Mouse (Mus musculus): ENCODE measurements at regions not wholly inside any gene's neighbourhood (a gene's known extent, or its start where the extent isn't known, plus 50 kb on each side); places are given as distances from the start of the nearest gene placed in this dataset.

- ATAC-seq (replicated peaks; ENCODE audit: poor library complexity) = no peak
Observed at GRCm38 (mm10) chr17:65193341-65193740, 347.2 kb downstream of the Tmem232 start.

GRCm38 (mm10) chr17:65192432-65193059, 348.0 kb downstream of the Tmem232 start:
- ATAC-seq (replicated peaks; ENCODE audit: poor library complexity) = no peak

- ATAC-seq (replicated peaks; ENCODE audit: poor library complexity) = no peak
Observed at GRCm38 (mm10) chr17:65190839-65191591, 349.6 kb downstream of the Tmem232 start.

GRCm38 (mm10) chr17:65181164-65181563, 345.3 kb upstream of the 4930583I09Rik start:
- ATAC-seq (replicated peaks; ENCODE audit: poor library complexity) = no peak

- ATAC-seq (replicated peaks; ENCODE audit: poor library complexity) = no peak
Observed at GRCm38 (mm10) chr17:65175770-65176169, 339.9 kb upstream of the 4930583I09Rik start.

GRCm38 (mm10) chr17:65174114-65174513, 338.2 kb upstream of the 4930583I09Rik start:
- no peak for ATAC-seq (replicated peaks; ENCODE audit: poor library complexity)

GRCm38 (mm10) chr17:65173236-65173635, 337.4 kb upstream of the 4930583I09Rik start:
- ATAC-seq (replicated peaks; ENCODE audit: poor library complexity) = no peak

- ATAC-seq (replicated peaks; ENCODE audit: poor library complexity) = no peak
Observed at GRCm38 (mm10) chr17:65170691-65171090, 334.8 kb upstream of the 4930583I09Rik start.

GRCm38 (mm10) chr17:65169981-65170617, 334.2 kb upstream of the 4930583I09Rik start:
- no peak for ATAC-seq (replicated peaks; ENCODE audit: poor library complexity)

GRCm38 (mm10) chr17:65146376-65146775, 310.5 kb upstream of the 4930583I09Rik start:
- ATAC-seq (replicated peaks; ENCODE audit: poor library complexity) = no peak

- ATAC-seq (replicated peaks; ENCODE audit: poor library complexity) = no peak
Observed at GRCm38 (mm10) chr17:65114651-65115050, 278.8 kb upstream of the 4930583I09Rik start.

GRCm38 (mm10) chr17:65113121-65113520, 277.2 kb upstream of the 4930583I09Rik start:
- ATAC-seq (replicated peaks; ENCODE audit: poor library complexity) = no peak

- no peak for ATAC-seq (replicated peaks; ENCODE audit: poor library complexity)
Observed at GRCm38 (mm10) chr17:65105622-65106021, 269.8 kb upstream of the 4930583I09Rik start.

- no peak for ATAC-seq (replicated peaks; ENCODE audit: poor library complexity)
Observed at GRCm38 (mm10) chr17:65101157-65101556, 265.3 kb upstream of the 4930583I09Rik start.

GRCm38 (mm10) chr17:65082249-65082648, 246.4 kb upstream of the 4930583I09Rik start:
- ATAC-seq (replicated peaks; ENCODE audit: poor library complexity) = no peak

- no peak for ATAC-seq (replicated peaks; ENCODE audit: poor library complexity)
Observed at GRCm38 (mm10) chr17:65081779-65082086, 245.9 kb upstream of the 4930583I09Rik start.

GRCm38 (mm10) chr17:65081072-65081778, 245.4 kb upstream of the 4930583I09Rik start:
- no peak for ATAC-seq (replicated peaks; ENCODE audit: poor library complexity)

- ATAC-seq (replicated peaks; ENCODE audit: poor library complexity) = no peak
Observed at GRCm38 (mm10) chr17:65074878-65075277, 239.0 kb upstream of the 4930583I09Rik start.

- ATAC-seq (replicated peaks; ENCODE audit: poor library complexity) = no peak
Observed at GRCm38 (mm10) chr17:65071114-65071513, 235.2 kb upstream of the 4930583I09Rik start.

GRCm38 (mm10) chr17:65066135-65066534, 230.3 kb upstream of the 4930583I09Rik start:
- ATAC-seq (replicated peaks; ENCODE audit: poor library complexity) = no peak

- ATAC-seq (replicated peaks; ENCODE audit: poor library complexity) = no peak
Observed at GRCm38 (mm10) chr17:65056059-65056458, 220.2 kb upstream of the 4930583I09Rik start.
